Mouse (Mus musculus) midbrain, embryonic 14.5 days (tissue): ENCODE measurements at regions not wholly inside any gene's neighbourhood (a gene's known extent, or its start where the extent isn't known, plus 50 kb on each side); places are given as distances from the start of the nearest gene placed in this dataset.

Experiments
- ATAC-seq: fragments of 200-750 bp; cut with Nextera tagmentation; 2 replicates; pipeline ENCODE4 v1.8.0; 2017; ENCODE audit warnings: moderate number of reproducible peaks, moderate library complexity; ENCODE audit not compliant: low FRiP score, low TSS enrichment
- DNase-seq: peaks from one replicate; pipeline ENCODE4 v3.0.0-alpha.2; 2015
- H3K27ac ChIP-seq: fragments of 300-500 bp; sonication (generic); replicated peaks from 2 replicates; pipeline ENCODE4 v1.5.1; 2014; ENCODE audit warnings: mild to moderate bottlenecking, low read depth, low read length, moderate library complexity
- H3K27me3 ChIP-seq: fragments of 300-500 bp; sonication (generic); 2 replicates; pipeline ENCODE4 v1.6.1; 2014; ENCODE audit warnings: low read length, control low read depth, mixed read lengths; ENCODE audit not compliant: control insufficient read depth, insufficient read depth
- H3K36me3 ChIP-seq: fragments of 300-500 bp; sonication (generic); 2 replicates; pipeline ENCODE4 v1.6.1; 2014; ENCODE audit warnings: low read length, control low read depth; ENCODE audit not compliant: control insufficient read depth, insufficient read depth
- H3K4me1 ChIP-seq: fragments of 300-500 bp; sonication (generic); 2 replicates; pipeline ENCODE4 v1.6.1; 2014; ENCODE audit warnings: mild to moderate bottlenecking, antibody characterized with exemption, low read length, control low read depth; ENCODE audit not compliant: control insufficient read depth, insufficient read depth
- H3K4me2 ChIP-seq: fragments of 300-500 bp; sonication (generic); 2 replicates; pipeline ENCODE4 v1.6.1; 2014; ENCODE audit warnings: mild to moderate bottlenecking, low read length, moderate library complexity
- H3K4me3 ChIP-seq: fragments of 300-500 bp; sonication (generic); replicated peaks from 2 replicates; pipeline ENCODE4 v1.5.1; 2014; ENCODE audit warnings: low read depth, low read length
- H3K9ac ChIP-seq: fragments of 300-500 bp; sonication (generic); replicated peaks from 2 replicates; pipeline ENCODE4 v1.6.1; 2014; ENCODE audit warnings: mild to moderate bottlenecking, low read length, moderate library complexity
- H3K9me3 ChIP-seq: fragments of 300-500 bp; sonication (generic); 2 replicates; pipeline ENCODE4 v1.6.1; 2016; ENCODE audit warnings: low read length, control low read depth, mixed read lengths; ENCODE audit not compliant: control insufficient read depth
- WGBS: fragments of 180-500 bp; shearing (Covaris S2); extraction: QIAGEN DNeasy Blood & Tissue Kit; methylation state at CpG from one replicate; pipeline ENCODE4 v1.1.7; 2014; 5-methylcytosine and 5-hydroxymethylcytosine counted together

- H3K27ac ChIP-seq = no peak overlapping the region
- H3K4me3 ChIP-seq = no peak overlapping the region
- H3K4me2 ChIP-seq = no peak overlapping the region
- no peaks in the 10 kb centered on the region for H3K27me3 ChIP-seq
- WGBS = 84% methylated on average over 2 of the region's 2 CpGs
- no peak overlapping the region for H3K9ac ChIP-seq
- ATAC-seq (no peak), DNase-seq (no peak)
- H3K4me1 ChIP-seq = no peaks in the 10 kb centered on the region
- H3K36me3 ChIP-seq = no peaks in the 10 kb centered on the region
- H3K9me3 ChIP-seq = no peaks in the 10 kb centered on the region
Observed at GRCm38 (mm10) chr1:98924933-98925332, 504.0 kb downstream of the Slco6d1 start.

GRCm38 (mm10) chr1:98930926-98931325 lies 510.0 kb downstream of the Slco6d1 start:
- H3K9ac ChIP-seq = no peak overlapping the region
- no peak overlapping the region for H3K27ac ChIP-seq
- H3K4me1 ChIP-seq = no peaks in the 10 kb centered on the region
- H3K9me3 ChIP-seq = no peaks in the 10 kb centered on the region
- no peak overlapping the region for H3K4me2 ChIP-seq
- WGBS = 74% methylated on average over 1 of the region's 1 CpGs
- ATAC-seq (no peak), DNase-seq (no peak)
- H3K27me3 ChIP-seq = no peaks in the 10 kb centered on the region
- H3K36me3 ChIP-seq = no peaks in the 10 kb centered on the region
- H3K4me3 ChIP-seq = no peak overlapping the region

GRCm38 (mm10) chr1:98932239-98932638 lies 511.3 kb downstream of the Slco6d1 start:
- Histone ChIP-seq H3K4me1 (no peaks in the 10 kb centered on the region), H3K36me3 (no peaks in the 10 kb centered on the region), H3K9me3 (no peaks in the 10 kb centered on the region), H3K4me2 (no peak overlapping the region), H3K27ac (no peak overlapping the region), H3K9ac (no peak overlapping the region), H3K27me3 (no peaks in the 10 kb centered on the region), H3K4me3 (no peak overlapping the region)
- DNase-seq = no peak
- ATAC-seq = no peak
- 96% methylated on average over 1 of the region's 1 CpGs for WGBS

- Histone ChIP-seq H3K4me3 (no peak overlapping the region), H3K9me3 (no peaks in the 10 kb centered on the region), H3K36me3 (no peaks in the 10 kb centered on the region), H3K9ac (no peak overlapping the region), H3K4me2 (no peak overlapping the region), H3K27ac (no peak overlapping the region), H3K4me1 (no peaks in the 10 kb centered on the region), H3K27me3 (no peaks in the 10 kb centered on the region)
- DNase-seq = no peak
- WGBS = 100% methylated on average over 1 of the region's 1 CpGs
- ATAC-seq = no peak
Observed at GRCm38 (mm10) chr1:98977686-98978085, 556.8 kb downstream of the Slco6d1 start.
